Mouse (Mus musculus): ENCODE data around the gene Trir.

Trir gene

GRCm38 (mm10) chr8:85036718-85037365, 10.2 kb downstream of the Trir start, which contains the start of gene Tnpo2:
Tnpo2 (plus strand) TSS chr8:85036915.
- DNase-seq (ENCODE audit: inconsistent ontology term), result peak; percentile 98

GRCm38 (mm10) chr8:85037366-85037680, 10.7 kb downstream of the Trir start:
- DNase-seq (ENCODE audit: inconsistent ontology term), result no peak

DNA sequence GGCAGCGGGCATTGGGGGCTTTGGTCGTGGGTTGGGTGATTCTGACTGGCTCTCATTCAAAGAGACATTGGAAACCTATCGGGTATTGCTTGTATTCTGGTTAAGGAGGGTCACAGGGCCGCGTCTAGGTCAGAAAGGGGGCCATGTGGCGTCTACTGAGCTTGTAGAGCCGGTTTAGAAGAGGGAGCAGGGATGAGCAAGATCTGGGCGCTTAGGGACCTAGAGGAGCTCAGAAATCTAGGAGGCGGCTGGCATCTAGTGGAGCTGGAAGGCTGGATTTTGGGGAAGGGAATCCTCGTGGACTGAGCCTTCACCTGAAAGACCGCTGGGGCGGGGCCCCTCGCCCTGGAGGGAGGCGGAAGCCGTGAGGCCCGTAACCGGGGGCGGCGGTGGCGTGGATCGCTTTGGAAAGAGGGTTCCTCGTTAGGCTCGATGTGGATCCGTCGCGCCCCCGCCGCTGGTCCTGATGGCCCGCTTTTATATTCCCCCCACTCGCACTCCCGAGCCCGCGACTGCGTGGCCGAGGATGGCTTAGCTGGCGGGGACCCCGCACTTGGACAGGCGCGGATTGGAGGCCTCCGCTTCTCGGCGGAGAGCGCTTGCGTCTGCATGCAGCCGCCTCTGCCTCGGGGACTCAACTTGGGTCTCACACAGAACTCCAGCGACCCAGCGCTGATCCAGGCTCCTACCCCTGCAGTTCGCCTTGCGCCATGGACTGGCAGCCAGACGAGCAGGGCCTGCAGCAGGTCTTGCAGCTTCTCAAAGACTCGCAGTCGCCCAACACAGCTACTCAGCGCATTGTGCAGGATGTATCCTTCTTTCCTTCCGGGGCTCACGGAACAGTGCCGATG, 11.3 kb downstream of the Trir start:
- peak; percentile 48 for DNase-seq (ENCODE audit: inconsistent ontology term)

GRCm38 (mm10) chr8:85043619-85044018, 17.0 kb downstream of the Trir start:
- DNase-seq (ENCODE audit: inconsistent ontology term), result no peak

DNA sequence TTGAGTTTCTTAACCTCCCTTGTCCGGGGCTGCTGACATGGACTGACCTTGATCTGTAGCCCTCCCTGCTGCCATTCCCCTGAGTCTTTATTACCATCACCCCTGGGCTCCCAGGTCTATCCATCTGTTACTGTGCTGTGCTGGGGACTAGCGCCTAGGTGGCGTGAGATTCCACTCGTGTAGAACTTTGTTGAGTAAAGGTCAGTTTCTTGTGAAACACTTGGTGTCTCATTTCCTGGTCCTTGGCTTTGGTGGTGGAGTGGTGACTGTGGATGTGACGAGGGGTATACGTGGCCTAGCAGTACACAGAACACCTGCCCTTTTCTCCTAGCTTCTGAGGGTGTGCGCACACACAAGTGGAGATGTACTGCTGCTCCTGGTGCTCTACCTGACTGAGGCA, 30.7 kb downstream of the Trir start:
- DNase-seq (ENCODE audit: inconsistent ontology term), result no peak

DNA sequence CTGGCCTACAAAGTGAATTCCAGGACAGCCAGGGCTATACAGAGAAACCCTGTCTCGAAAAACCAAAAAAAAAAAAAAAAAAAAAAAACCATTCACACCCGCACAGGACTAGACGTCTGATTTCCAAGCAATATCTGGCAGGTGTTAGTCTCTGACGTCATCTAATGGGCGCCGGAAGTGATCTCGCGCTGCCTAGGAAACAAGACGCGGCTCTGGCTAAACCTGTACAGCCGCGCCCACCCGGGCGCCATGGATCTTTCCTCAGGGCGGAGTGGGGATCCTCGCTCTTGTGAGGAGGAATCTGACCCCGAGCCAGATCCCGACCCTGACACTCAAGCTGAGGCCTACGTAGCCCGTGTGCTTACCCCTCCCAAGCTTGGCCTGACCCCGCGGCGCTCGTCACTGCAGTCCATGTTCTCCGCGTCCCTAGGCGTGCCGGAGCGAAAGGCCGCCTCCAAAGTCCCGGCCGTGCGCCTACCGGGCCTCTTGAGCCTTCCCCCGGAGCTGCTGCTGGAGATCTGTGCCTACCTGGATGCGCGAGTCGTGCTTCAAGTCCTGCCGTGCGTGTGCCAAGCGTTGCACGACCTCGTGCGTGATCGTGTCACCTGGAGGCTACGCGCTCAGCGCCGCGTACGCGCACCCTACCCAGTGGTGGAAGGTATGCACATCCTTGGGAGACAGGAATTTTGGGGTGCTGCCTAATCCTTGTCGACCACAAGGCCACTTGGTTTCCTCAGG, 33.4 kb downstream of the Trir start, which contains the start of gene Fbxw9:
Gene Fbxw9 (plus strand): TSS at position 177 of the 738 bp plus-strand sequence.
- peak; percentile 93 for DNase-seq (ENCODE audit: inconsistent ontology term)

- DNase-seq (ENCODE audit: inconsistent ontology term), result no peak
Measured at GRCm38 (mm10) chr8:85062603-85063002, 36.0 kb downstream of the Trir start.

DNA sequence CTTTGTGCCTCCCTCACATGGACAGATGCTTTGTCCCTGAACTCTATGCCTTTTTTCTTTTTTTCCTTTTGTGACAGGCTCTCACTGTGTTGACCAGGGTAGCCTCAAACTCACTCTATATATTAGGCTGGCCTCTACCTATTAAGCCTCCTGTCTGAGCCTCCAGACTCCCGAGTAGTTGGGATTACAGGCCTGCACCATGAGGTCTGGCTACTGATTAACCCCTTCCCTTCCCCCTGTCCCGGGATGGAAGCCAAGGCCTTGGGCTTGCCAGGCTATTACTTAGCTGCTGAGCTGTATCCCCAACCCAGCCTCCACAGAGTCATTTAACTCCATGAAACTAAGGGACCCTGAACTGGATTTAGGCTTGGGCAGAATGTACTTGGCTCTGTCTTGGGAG, 38.6 kb downstream of the Trir start:
- DNase-seq (ENCODE audit: inconsistent ontology term), result no peak

- DNase-seq (ENCODE audit: inconsistent ontology term), result no peak
Measured at GRCm38 (mm10) chr8:85067155-85067554, 40.5 kb downstream of the Trir start.

GRCm38 (mm10) chr8:85067982-85068381, 41.4 kb downstream of the Trir start, which contains the start of gene Gm5741:
Gm5741 (minus strand) TSS chr8:85067982.
- no peak for DNase-seq (ENCODE audit: inconsistent ontology term)

DNA sequence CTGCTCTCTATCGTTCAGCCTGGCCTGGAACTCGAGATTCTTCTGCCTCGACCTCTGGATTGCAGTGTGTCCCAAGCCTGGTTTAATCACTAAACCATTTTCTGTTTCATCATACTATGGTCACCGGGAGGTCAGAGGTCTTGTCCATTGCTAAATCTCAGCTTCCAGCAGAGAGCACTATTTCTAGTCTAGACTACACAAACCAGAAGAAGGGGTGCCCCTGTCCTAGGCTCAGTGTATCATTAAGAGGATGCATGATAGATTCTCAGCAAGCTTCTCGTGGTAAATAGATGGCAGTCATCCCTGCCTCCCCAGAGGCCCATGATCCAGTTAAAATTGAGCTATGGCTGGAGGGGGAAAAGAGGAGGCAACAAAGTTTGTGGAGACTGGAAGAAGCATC, 44.4 kb downstream of the Trir start:
- no peak for DNase-seq (ENCODE audit: inconsistent ontology term)

DNA sequence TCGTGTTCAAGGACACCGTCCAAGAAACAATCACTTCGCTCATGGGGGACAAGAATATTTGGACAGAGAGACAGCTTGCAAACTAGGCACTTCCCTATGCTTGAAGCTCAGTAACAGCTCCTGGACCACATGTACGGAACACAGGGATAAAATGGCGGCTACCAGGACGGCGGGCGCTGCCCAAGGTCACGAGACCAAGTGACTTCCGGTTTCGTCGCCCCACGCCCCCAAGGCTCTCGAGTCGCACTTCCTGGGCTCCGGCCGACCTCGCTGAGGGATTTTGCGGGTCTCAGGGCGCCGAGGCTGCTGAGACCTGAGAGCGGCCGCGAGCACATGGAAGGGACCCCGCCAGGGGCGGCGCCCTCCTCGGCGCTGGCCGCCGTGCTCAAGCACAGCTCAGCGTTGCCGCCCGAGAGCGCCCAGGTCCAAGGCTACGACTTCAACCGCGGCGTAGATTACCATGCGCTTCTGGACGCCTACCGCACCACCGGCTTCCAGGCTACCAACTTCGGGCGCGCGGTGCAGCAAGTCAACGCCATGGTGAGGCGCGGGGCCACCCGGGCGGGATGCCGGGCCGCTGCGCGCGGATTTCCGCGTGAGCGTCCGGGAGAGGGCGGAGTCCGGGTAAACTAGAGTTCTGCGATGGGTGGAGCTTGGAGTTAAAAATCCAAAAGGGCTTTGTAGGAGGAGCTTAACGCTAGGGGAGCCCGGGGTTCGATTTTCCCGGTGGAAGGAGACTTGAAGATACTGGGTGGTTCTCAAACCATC, 45.1 kb downstream of the Trir start, which contains the start of gene Dhps:
Gene Dhps (plus strand): TSS at position 244 of the 768 bp plus-strand sequence.
- peak; percentile 91 for DNase-seq (ENCODE audit: inconsistent ontology term)

DNA sequence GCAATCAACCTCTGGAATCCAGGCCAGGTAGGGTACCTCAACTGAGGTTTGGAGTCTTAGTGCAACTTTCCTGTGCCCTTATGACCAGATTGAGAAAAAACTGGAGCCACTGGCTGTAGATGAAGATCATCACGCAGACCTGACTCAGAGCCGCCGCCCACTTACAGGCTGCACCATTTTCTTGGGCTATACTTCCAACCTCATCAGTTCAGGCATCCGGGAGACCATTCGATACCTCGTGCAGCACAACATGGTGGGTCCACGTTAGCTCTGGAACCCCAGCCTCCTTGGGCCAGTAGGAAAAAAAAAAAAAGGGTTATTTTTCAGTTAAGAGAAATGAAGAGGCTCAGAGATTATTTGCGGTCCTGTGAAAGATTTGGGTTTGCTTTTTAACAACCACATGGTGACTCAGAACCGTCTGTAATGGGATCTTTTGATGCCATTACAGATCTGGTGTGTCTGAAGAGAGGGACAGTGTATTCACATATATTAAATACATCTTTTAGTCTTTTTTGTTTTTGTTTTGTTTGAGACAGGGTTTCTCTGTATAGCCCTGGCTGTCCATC, 45.8 kb downstream of the Trir start:
- DNase-seq (ENCODE audit: inconsistent ontology term), result no peak

- DNase-seq (ENCODE audit: inconsistent ontology term), result no peak
Measured at GRCm38 (mm10) chr8:85073041-85073612, 46.5 kb downstream of the Trir start.

- DNase-seq (ENCODE audit: inconsistent ontology term), result no peak
Measured at GRCm38 (mm10) chr8:85074167-85074566, 47.5 kb downstream of the Trir start.

DNA sequence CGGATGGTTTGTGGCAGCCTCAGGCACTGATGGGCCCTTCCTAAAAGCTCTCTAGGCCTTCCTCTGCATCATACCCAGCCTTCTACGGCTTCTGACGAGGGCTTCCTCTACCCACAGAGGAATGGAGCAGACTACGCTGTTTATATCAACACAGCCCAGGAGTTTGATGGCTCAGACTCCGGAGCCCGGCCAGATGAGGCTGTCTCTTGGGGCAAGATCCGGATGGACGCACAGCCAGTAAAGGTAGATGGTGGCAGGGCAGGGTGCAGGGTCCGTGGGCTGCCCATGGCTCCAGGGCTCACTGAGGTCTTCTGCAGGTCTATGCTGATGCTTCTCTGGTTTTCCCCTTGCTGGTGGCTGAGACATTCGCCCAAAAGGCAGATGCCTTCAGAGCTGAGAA, 48.0 kb downstream of the Trir start:
- no peak for DNase-seq (ENCODE audit: inconsistent ontology term)

DNA sequence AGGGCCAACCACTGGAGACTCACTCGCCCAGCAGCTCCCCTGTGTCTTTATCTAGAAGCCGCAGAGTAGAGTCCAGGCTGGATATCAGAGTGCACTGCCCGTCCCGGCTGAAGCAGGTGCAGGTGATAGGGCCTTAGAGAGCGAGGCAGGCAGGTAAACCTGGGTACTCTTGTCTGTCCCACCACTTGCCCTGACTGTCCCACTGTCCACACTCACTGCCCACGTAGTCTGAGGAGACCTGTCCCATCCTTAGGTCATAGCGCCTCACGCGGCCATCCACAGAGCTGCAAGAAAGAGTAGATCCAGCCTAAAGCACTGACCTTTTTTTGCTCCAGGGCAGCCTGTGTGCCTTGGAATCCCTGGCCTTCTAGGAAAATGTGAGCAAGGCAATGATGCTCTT, 49.4 kb downstream of the Trir start:
- peak; percentile 24 for DNase-seq (ENCODE audit: inconsistent ontology term)

- peak; percentile 53 for DNase-seq (ENCODE audit: inconsistent ontology term)
Measured at GRCm38 (mm10) chr8:85076993-85077392, 50.4 kb downstream of the Trir start.
